26 mouse cellular contexts compared by ENCODE assay signal in genomic region chr5:70252061-70252620, GRCm38 (mm10).
DNase-seq lines count a peak whose midpoint lies in the region; ATAC-seq and TF ChIP-seq lines count a peak whose summit lies in the region.
"Had no signal": no experiment of that assay in that cellular context is flagged by ENCODE, and none has a peak within 500 bp of the region (broad histone marks: within the 10 kb centered on the region; RNA-seq: fewer than 3 reads in every experiment).

No protein-coding gene starts in this region.

- TF ChIP-seq CTCF in left cerebral cortex, adult 2 months (IDR thresholded peaks at IDR 0.05) = no peak
- no peak for TF ChIP-seq CTCF in liver, postnatal 0 days (IDR thresholded peaks at IDR 0.05; ENCODE audit: low read depth)

- no peaks in the 10 kb centered on the region for H3K27me3 ChIP-seq in liver, postnatal 0 days (ENCODE audit: insufficient read depth, low read length)
- H3K27me3 ChIP-seq: embryonic facial prominence, embryonic 13.5 days; forebrain, embryonic 12.5 days; heart, embryonic 13.5 days; liver, embryonic 13.5 days; lung, embryonic 15.5 days; neural tube, embryonic 15.5 days had no signal

- peak in 1 of 2 experiments; percentile 14 for DNase-seq in left cerebral cortex, adult 2 months (ENCODE audit: extremely low spot score in 1 of 2, low spot score in 2 of 2)
- DNase-seq in left cerebral cortex, postnatal 4 days = no peak
- DNase-seq in 416B (ENCODE audit: low read depth) = peak; percentile 38
- peak; percentile 85 for DNase-seq in brain, adult 2 months (ENCODE audit: low read depth, low spot score)
- peak; percentile 4 to 34 for DNase-seq in left cerebral cortex, postnatal 14 days (ENCODE audit: low spot score in 2 of 2)
- no peak for DNase-seq in liver, postnatal 0 days
- DNase-seq: adrenal gland, adult 8-10 months; cerebellum, adult 2 months; cerebellum, postnatal 25 days; embryo, embryonic 11 days; gastrocnemius, postnatal 25 days; heart, adult 2 months; heart, postnatal 14 days; kidney, adult 11 months; liver, embryonic 13.5 days; lung, postnatal 4 days had no signal

- no peak for ATAC-seq in granulocyte monocyte progenitor cell, adult 5-6 weeks (replicated peaks; ENCODE audit: poor library complexity, severe bottlenecking)
- no peak for ATAC-seq in liver, postnatal 0 days
- ATAC-seq: activated CD4-positive, CD25-positive, alpha-beta regulatory T cell, adult 4 months; midbrain, embryonic 16.5 days had no signal

- no peaks in the 10 kb centered on the region for H3K4me1 ChIP-seq in liver, postnatal 0 days (ENCODE audit: insufficient read depth)
- H3K4me1 ChIP-seq: embryonic facial prominence, embryonic 13.5 days; forebrain, embryonic 12.5 days; heart, embryonic 13.5 days; liver, embryonic 13.5 days; lung, embryonic 15.5 days; neural tube, embryonic 15.5 days had no signal

- H3K4me3 ChIP-seq in left cerebral cortex, adult 2 months = no peak overlapping the region
- H3K4me3 ChIP-seq in liver, postnatal 0 days (ENCODE audit: low read depth, low read length) = no peak overlapping the region
- H3K4me3 ChIP-seq: embryonic facial prominence, embryonic 13.5 days; erythroblast, embryonic 14.5 days; forebrain, embryonic 12.5 days; heart, adult 2 months; heart, embryonic 13.5 days; liver, embryonic 13.5 days; lung, embryonic 15.5 days; neural tube, embryonic 15.5 days had no signal

- H3K9ac ChIP-seq in liver, postnatal 0 days (replicated peaks) = no peak overlapping the region
- H3K9ac ChIP-seq: embryonic facial prominence, embryonic 13.5 days; forebrain, embryonic 12.5 days; heart, embryonic 13.5 days; liver, embryonic 13.5 days; lung, embryonic 15.5 days; neural tube, embryonic 15.5 days had no signal

- TF ChIP-seq EP300 in liver, postnatal 0 days (IDR thresholded peaks at IDR 0.05; ENCODE audit: low read depth) = no peak

- H3K4me2 ChIP-seq in liver, postnatal 0 days (ENCODE audit: low read depth, low read length) = no peak overlapping the region
- H3K4me2 ChIP-seq: embryonic facial prominence, embryonic 13.5 days; forebrain, embryonic 12.5 days; heart, embryonic 13.5 days; liver, embryonic 13.5 days; lung, embryonic 15.5 days; neural tube, embryonic 15.5 days had no signal

- WGBS in liver, postnatal 0 days (ENCODE audit: insufficient replicate concordance) = 52% methylated on average over 2 of the region's 2 CpGs

- no peaks in the 10 kb centered on the region for H3K36me3 ChIP-seq in liver, postnatal 0 days (replicated peaks; ENCODE audit: insufficient read depth, low read length)
- H3K36me3 ChIP-seq: embryonic facial prominence, embryonic 13.5 days; forebrain, embryonic 12.5 days; heart, embryonic 13.5 days; liver, embryonic 13.5 days; lung, embryonic 15.5 days; neural tube, embryonic 15.5 days had no signal

- H3K9me3 ChIP-seq in liver, postnatal 0 days (ENCODE audit: low read length) = no peaks in the 10 kb centered on the region
- H3K9me3 ChIP-seq: embryonic facial prominence, embryonic 13.5 days; forebrain, embryonic 12.5 days; liver, embryonic 13.5 days; neural tube, embryonic 15.5 days had no signal

- peak overlapping the region; percentile 30; the same call in 1 of the 2 replicates for H3K27ac ChIP-seq in left cerebral cortex, adult 2 months
- H3K27ac ChIP-seq in liver, postnatal 0 days (ENCODE audit: low read depth) = no peak overlapping the region
- H3K27ac ChIP-seq: embryonic facial prominence, embryonic 13.5 days; forebrain, embryonic 12.5 days; heart, adult 2 months; heart, embryonic 13.5 days; kidney, postnatal 0 days; liver, embryonic 13.5 days; lung, embryonic 15.5 days; neural tube, embryonic 15.5 days had no signal

- intact Hi-C loops in left cerebral cortex, adult 2 months (cut with DNase I) = loop anchor here (10.0 kb wide), 1 partner anchor 843 kb away; the partner anchor contains the start of gene Gabra2
- intact Hi-C loops in left cerebral cortex, postnatal 4 days (cut with DNase I) = no loop called here
- intact Hi-C loops in left cerebral cortex, postnatal 14 days (cut with DNase I) = no loop called here

Comparison
In these comparisons a context has a peak if more than half of its experiments do, and no peak if none do; other contexts are left out.
1. DNase-seq: peak in 416B (single experiment), brain, adult 2 months (single experiment) and left cerebral cortex, postnatal 14 days (2 of 2); none in left cerebral cortex, postnatal 4 days (single experiment) and liver, postnatal 0 days (single experiment).